Mouse (Mus musculus) liver, embryonic 11.5 days (tissue): ENCODE results near the gene Rfx8. TPM values are rescaled to one million over a fixed set of nuclear protein-coding genes. Genes with fewer than 3 reads are reported as not detected.

Source experiments
- ATAC-seq: fragments of 200-750 bp; cut with Nextera tagmentation; replicated peaks from 2 replicates; pipeline ENCODE4 v1.8.0; 2017; ENCODE audit warnings: moderate number of reproducible peaks, mild to moderate bottlenecking, moderate TSS enrichment, moderate library complexity; ENCODE audit not compliant: low FRiP score
- DNase-seq: peaks from one replicate; pipeline ENCODE4 v3.0.0-alpha.2; 2017; ENCODE audit warnings: low spot score
- H3K27ac ChIP-seq: fragments of 300-500 bp; sonication (generic); 2 replicates; pipeline ENCODE4 v1.5.1; 2014; ENCODE audit warnings: mild to moderate bottlenecking, low read depth, low read length, control low read depth
- H3K27me3 ChIP-seq: fragments of 300-500 bp; sonication (generic); replicated peaks from 2 replicates; pipeline ENCODE4 v1.6.1; 2014; ENCODE audit warnings: low read length, mixed read lengths; ENCODE audit not compliant: control insufficient read depth, insufficient read depth
- H3K36me3 ChIP-seq: fragments of 300-500 bp; sonication (generic); 2 replicates; pipeline ENCODE4 v1.6.1; 2014; ENCODE audit warnings: mild to moderate bottlenecking, low read length, moderate library complexity, mixed read lengths; ENCODE audit not compliant: control insufficient read depth, insufficient read depth
- H3K4me1 ChIP-seq: fragments of 300-500 bp; sonication (generic); replicated peaks from 2 replicates; pipeline ENCODE4 v1.6.1; 2014; ENCODE audit warnings: low read length, mixed read lengths; ENCODE audit not compliant: control insufficient read depth, insufficient read depth
- H3K4me2 ChIP-seq: fragments of 300-500 bp; sonication (generic); 2 replicates; pipeline ENCODE4 v1.6.1; 2014; ENCODE audit warnings: mild to moderate bottlenecking, control low read depth, moderate library complexity
- H3K4me3 ChIP-seq: fragments of 300-500 bp; sonication (generic); 2 replicates; pipeline ENCODE4 v1.5.1; 2014; ENCODE audit warnings: low read depth, low read length, control low read depth
- H3K9ac ChIP-seq: fragments of 300-500 bp; sonication (generic); 2 replicates; pipeline ENCODE4 v1.6.1; 2014; ENCODE audit warnings: low read depth, low read length, control low read depth
- H3K9me3 ChIP-seq: fragments of 300-500 bp; sonication (generic); 2 replicates; pipeline ENCODE4 v1.6.1; 2016; ENCODE audit warnings: low read length, inconsistent platforms, mixed read lengths; ENCODE audit not compliant: control insufficient read depth
- WGBS: fragments of 180-500 bp; shearing (Covaris S2); extraction: QIAGEN DNeasy Blood & Tissue Kit; methylation state at CpG from one replicate; pipeline ENCODE4 v1.1.7; 2014; 5-methylcytosine and 5-hydroxymethylcytosine counted together
- polyA plus RNA-seq: library from polyadenylated mRNA; unstranded; fragments of >200 nt; fragmentation: Nextera tagmentation; extraction: Ambion mirVana; gene quantifications from 2 replicates; pipeline ENCODE4 v1.2.1, GENCODE M21; 2014

Rfx8 gene
- 0.17 and 0.53 TPM in 2 replicates for polyA plus RNA-seq

DNA sequence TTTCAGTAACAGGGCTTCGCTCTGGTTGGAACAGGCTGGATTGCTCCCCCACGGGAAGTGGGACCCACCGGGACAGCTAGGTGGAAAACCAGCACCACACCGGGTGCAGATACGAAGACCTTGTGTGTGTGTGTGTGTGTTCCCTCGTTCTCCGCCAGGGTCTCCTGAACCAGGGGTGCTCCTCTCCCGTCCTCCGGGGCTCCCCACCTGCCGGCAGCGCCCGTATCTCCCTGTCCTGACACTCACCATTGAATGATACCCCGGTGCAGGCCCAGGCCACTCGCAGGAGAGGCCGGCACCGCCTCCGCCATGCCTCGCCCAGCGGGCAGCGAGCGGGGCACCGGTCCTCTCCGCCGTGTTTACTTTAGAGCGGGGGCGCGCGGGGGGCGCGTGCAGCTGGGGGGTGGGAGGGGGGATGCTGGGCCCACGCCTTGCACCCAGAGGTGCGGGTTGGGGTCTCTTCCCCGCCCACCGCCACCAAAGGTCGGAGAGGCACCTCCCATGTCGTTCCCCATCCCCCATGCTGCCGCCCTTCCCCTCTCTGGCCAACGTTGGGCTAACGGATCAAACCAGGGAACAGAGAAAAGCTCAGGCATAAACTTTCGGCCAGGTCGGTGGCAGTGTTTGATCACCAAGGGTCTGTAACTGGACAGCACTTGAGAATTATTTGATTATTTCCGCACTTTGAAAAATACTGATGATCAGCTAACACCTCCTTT lies at the start of gene Rfx8:
TSS of gene Rfx8 (minus strand) at position 366 of the 719 bp plus-strand sequence.
- Histone ChIP-seq H3K27ac (no peak within 1 kb of the TSS), H3K4me3 (peak within 1 kb of the TSS; percentile 59), H3K4me1 (peaks cover 13% of the 10 kb centered on the region), H3K4me2 (peak within 1 kb of the TSS; percentile 91), H3K9me3 (no peaks in the 10 kb centered on the region), H3K36me3 (no peaks in the 10 kb centered on the region), H3K27me3 (no peaks in the 10 kb centered on the region), H3K9ac (peak within 1 kb of the TSS; percentile 66)
- ATAC-seq (0 out of 2 replicates have a peak, but pooled peaks have one; percentile 43), DNase-seq (peak; percentile 53)
- WGBS: 4% methylated on average over 42 of the region's 42 CpGs

DNA sequence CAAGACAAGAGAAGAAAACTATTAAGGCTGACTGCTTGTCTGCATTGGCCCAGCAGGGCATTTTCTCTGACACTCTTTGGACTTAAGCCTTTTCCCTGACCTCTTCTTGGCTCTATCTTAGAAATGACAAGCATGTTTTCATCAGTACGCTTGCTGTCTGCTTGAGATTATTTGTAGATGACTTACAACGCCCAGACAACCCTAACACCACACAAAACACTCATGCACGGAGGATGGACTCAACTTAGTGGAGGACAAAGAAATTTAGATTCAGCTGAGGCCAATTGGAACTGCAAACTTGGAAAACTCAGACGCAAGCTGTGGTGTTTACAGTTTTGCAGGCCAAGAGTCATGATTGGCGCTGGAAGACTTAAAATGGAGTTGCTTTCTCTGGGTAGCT lies 49.6 kb upstream of the Rfx8 start:
- no peak for DNase-seq

DNA sequence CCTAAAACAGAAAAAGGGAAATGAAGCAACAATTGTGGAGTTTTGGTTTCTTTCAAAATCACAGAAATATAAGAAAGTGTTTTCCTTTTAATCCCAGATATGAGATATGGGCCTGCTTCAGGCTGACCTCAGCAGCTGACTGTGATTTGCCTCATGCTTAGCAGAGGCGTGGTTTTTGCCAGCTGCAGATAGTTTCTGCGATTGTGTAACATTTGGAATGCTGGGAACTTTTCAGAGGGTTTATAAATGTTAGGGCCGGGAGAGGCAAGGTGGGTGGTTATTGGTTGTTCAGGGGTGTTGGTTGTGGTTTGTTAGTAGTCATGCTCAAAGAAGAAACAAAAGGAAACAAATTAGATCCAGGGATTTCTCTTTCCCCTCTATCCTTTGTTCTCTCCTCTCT lies 47.2 kb upstream of the Rfx8 start:
- 75% methylated on average over 3 of the region's 3 CpGs for WGBS
- H3K4me2 ChIP-seq: no peak overlapping the region
- DNase-seq: no peak
- H3K9me3 ChIP-seq: no peaks in the 10 kb centered on the region
- ATAC-seq: no peak
- H3K9ac ChIP-seq: no peak overlapping the region
- no peaks in the 10 kb centered on the region for H3K36me3 ChIP-seq
- H3K27ac ChIP-seq: no peak overlapping the region
- no peaks in the 10 kb centered on the region for H3K27me3 ChIP-seq
- no peak overlapping the region for H3K4me3 ChIP-seq
- peaks cover 6% of the 10 kb centered on the region for H3K4me1 ChIP-seq

More for the DNA sequence above, 49.6 kb upstream of the Rfx8 start:
- 72% methylated on average over 5 of the region's 5 CpGs for WGBS
- Histone ChIP-seq H3K36me3 (no peaks in the 10 kb centered on the region), H3K4me2 (no peak overlapping the region), H3K27me3 (no peaks in the 10 kb centered on the region), H3K9ac (no peak overlapping the region), H3K9me3 (no peaks in the 10 kb centered on the region), H3K4me1 (peaks cover 6% of the 10 kb centered on the region), H3K4me3 (no peak overlapping the region), H3K27ac (no peak overlapping the region)
- no peak for ATAC-seq

- Histone ChIP-seq H3K27ac (no peak overlapping the region), H3K4me1 (no peaks in the 10 kb centered on the region), H3K9me3 (no peaks in the 10 kb centered on the region), H3K4me3 (no peak overlapping the region), H3K36me3 (no peaks in the 10 kb centered on the region), H3K4me2 (no peak overlapping the region), H3K9ac (no peak overlapping the region), H3K27me3 (no peaks in the 10 kb centered on the region)
- 77% methylated on average over 7 of the region's 7 CpGs for WGBS
- ATAC-seq (no peak), DNase-seq (no peak)
These were observed 45.2 kb upstream of the Rfx8 start for GRCm38 (mm10) chr1:39765854-39766493.

DNA sequence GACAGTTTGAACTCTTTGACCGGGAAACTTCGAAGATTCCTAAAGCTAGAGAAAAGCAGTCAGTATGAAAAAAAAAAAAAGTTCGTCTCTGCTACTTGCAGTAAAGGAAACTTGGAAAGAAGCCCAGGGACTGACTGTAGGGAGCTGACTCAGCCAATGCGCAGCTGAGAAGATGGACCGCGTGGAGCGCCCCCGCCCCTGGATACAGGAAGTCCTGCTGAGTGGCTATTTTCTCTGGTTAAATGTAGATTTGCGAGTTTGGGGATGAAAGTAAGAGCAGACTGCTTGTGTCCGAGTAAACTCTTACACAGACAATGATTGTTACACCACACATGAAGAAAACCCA lies 41.2 kb upstream of the Rfx8 start:
- Histone ChIP-seq H3K27ac (no peak overlapping the region), H3K4me1 (peaks cover 2% of the 10 kb centered on the region; the same call in 1 of the 2 replicates), H3K9me3 (no peaks in the 10 kb centered on the region), H3K36me3 (no peaks in the 10 kb centered on the region), H3K4me2 (peak overlapping the region; percentile 54), H3K27me3 (no peaks in the 10 kb centered on the region), H3K9ac (no peak overlapping the region), H3K4me3 (peak overlapping the region; percentile 1; the same call in 1 of the 2 replicates)
- ATAC-seq (0 out of 2 replicates have a peak, but pooled peaks have one; percentile 49), DNase-seq (no peak)
- WGBS: 7% methylated on average over 10 of the region's 10 CpGs

- peak overlapping the region; percentile 9; the same call in 1 of the 2 replicates for H3K27ac ChIP-seq
- H3K9ac ChIP-seq: no peak overlapping the region
- H3K9me3 ChIP-seq: no peaks in the 10 kb centered on the region
- WGBS: 8% methylated on average over 22 of the region's 22 CpGs
- peak; percentile 65 for DNase-seq
- no peaks in the 10 kb centered on the region for H3K36me3 ChIP-seq
- H3K4me2 ChIP-seq: peak overlapping the region; percentile 54
- peaks cover 2% of the 10 kb centered on the region; the same call in 1 of the 2 replicates for H3K4me1 ChIP-seq
- peak; percentile 27 for ATAC-seq
- H3K4me3 ChIP-seq: peak overlapping the region; percentile 1; the same call in 1 of the 2 replicates
- no peaks in the 10 kb centered on the region for H3K27me3 ChIP-seq
These were observed 40.6 kb upstream of the Rfx8 start for GRCm38 (mm10) chr1:39761211-39762024.

DNA sequence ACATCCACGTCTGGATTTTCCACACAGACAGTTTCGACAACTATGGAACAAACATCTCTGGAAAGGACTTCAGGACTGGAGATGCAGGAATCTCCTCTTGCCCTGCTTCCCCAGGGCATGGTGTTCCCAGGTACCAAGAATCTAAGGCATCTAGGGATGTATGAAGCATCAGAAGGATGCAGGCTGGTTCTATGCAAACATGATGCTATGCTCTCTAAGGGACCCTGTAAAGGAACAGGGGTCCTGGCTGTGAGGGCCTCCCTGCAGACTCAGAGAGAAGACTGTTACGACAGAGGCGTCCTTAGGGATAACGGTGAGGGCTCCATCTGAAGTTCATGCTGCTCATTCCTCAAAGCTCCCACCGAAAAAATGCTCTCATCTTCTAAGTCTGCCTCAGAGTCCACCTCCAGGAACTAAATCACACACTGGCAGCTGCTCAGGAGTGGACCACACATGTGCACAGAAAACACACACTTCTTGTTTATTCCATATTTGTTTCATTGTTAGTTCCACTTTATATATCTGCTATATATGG lies 39.5 kb upstream of the Rfx8 start:
- Histone ChIP-seq H3K4me1 (peaks cover 2% of the 10 kb centered on the region; the same call in 1 of the 2 replicates), H3K27ac (no peak overlapping the region), H3K36me3 (no peaks in the 10 kb centered on the region), H3K4me2 (no peak overlapping the region), H3K9me3 (no peaks in the 10 kb centered on the region), H3K9ac (no peak overlapping the region), H3K27me3 (no peaks in the 10 kb centered on the region), H3K4me3 (no peak overlapping the region)
- WGBS: 76% methylated on average over 6 of the region's 6 CpGs
- DNase-seq (no peak), ATAC-seq (no peak)
